Mouse (Mus musculus) MEL (cell line): ENCODE results near the gene Myh4. TPM values are rescaled to one million over a fixed set of nuclear protein-coding genes. Genes with fewer than 3 reads are reported as not detected.

Source experiments
- DNase-seq: peaks from one replicate; pipeline ENCODE4 v3.0.0; 2011; ENCODE audit warnings: low read depth, low spot score
- H3K27ac ChIP-seq: 2 replicates; pipeline ENCODE4 v1.5.1; 2012; ENCODE audit warnings: low read depth, mild to moderate bottlenecking, control low read depth, low read length, moderate library complexity; ENCODE audit not compliant: control insufficient read depth
- H3K27me3 ChIP-seq, 2 experiments: fragments of 150-350 bp in 1 of 2; sonication (generic) in 1 of 2; 2 replicates each; pipeline ENCODE4 v1.6.1; 2012; ENCODE audit warnings: low read length in 2 of 2, mild to moderate bottlenecking in 2 of 2, improper control_type of control experiment in 1 of 2, moderate library complexity in 1 of 2; ENCODE audit not compliant: insufficient read depth in 2 of 2, control insufficient read depth in 1 of 2
- H3K36me3 ChIP-seq, 2 experiments: 2 replicates each; pipeline ENCODE4 v1.6.1; 2012 to 2014; ENCODE audit warnings: low read length in 2 of 2, improper control_type of control experiment in 1 of 2, inconsistent platforms in 1 of 2, mild to moderate bottlenecking in 1 of 2; ENCODE audit not compliant: insufficient read depth in 2 of 2, control insufficient read depth in 1 of 2
- H3K4me1 ChIP-seq, 2 experiments: fragments of 150-350 bp in 1 of 2; sonication (generic) in 1 of 2; 2 replicates each; pipeline ENCODE4 v1.6.1; 2012; ENCODE audit warnings: low read length in 2 of 2, improper control_type of control experiment in 1 of 2, mild to moderate bottlenecking in 1 of 2; ENCODE audit not compliant: insufficient read depth in 2 of 2, control insufficient read depth in 1 of 2
- H3K4me3 ChIP-seq, 2 experiments: fragments of 150-350 bp in 1 of 2; sonication (generic) in 1 of 2; 2 replicates each; pipeline ENCODE4 v1.5.1; 2012; ENCODE audit warnings: low read depth in 2 of 2, low read length in 2 of 2, mild to moderate bottlenecking in 2 of 2, moderate library complexity in 2 of 2, control low read depth in 1 of 2, improper control_type of control experiment in 1 of 2; ENCODE audit not compliant: control insufficient read depth in 1 of 2, insufficient read depth in 1 of 2
- H3K79me2 ChIP-seq: 2 replicates; pipeline ENCODE4 v1.6.1; 2012; ENCODE audit warnings: mild to moderate bottlenecking, low read length, moderate library complexity; ENCODE audit not compliant: control insufficient read depth, poor library complexity, insufficient read depth
- H3K9ac ChIP-seq: 2 replicates; pipeline ENCODE4 v1.6.1; 2012; ENCODE audit warnings: low read depth, mild to moderate bottlenecking, control low read depth, low read length, moderate library complexity; ENCODE audit not compliant: control insufficient read depth, poor library complexity, severe bottlenecking
- H3K9me3 ChIP-seq: fragments of 150-350 bp; sonication (generic); replicated peaks from 2 replicates; pipeline ENCODE4 v1.6.1; 2012; ENCODE audit warnings: mild to moderate bottlenecking, low read length, improper control_type of control experiment, moderate library complexity; ENCODE audit not compliant: insufficient read depth
- CHD1 ChIP-seq: IDR thresholded peaks from 2 replicates; pipeline ENCODE4 v1.6.1; 2012; ENCODE audit warnings: low read depth, mild to moderate bottlenecking, inconsistent platforms, low read length, improper control_type of control experiment
- CHD2 ChIP-seq: IDR thresholded peaks from 2 replicates; pipeline ENCODE4 v1.6.1; 2011; ENCODE audit warnings: low read length, improper control_type of control experiment
- E2F4 ChIP-seq: IDR thresholded peaks from 2 replicates; pipeline ENCODE4 v1.6.1; 2011; ENCODE audit warnings: low read depth, low read length, improper control_type of control experiment, borderline replicate concordance
- ELF1 ChIP-seq: IDR thresholded peaks from 2 replicates; pipeline ENCODE4 v1.6.1; 2014; ENCODE audit warnings: low read depth, mild to moderate bottlenecking, inconsistent platforms, low read length, improper control_type of control experiment, moderate library complexity
- ETS1 ChIP-seq: IDR thresholded peaks from 2 replicates; pipeline ENCODE4 v1.6.1; 2012; ENCODE audit warnings: low read depth, mild to moderate bottlenecking, inconsistent platforms, low read length, improper control_type of control experiment, moderate library complexity
- KAT2A ChIP-seq: conservative IDR thresholded peaks from 2 replicates; pipeline ENCODE4 v1.6.1; 2012; ENCODE audit warnings: low read depth, low read length, improper control_type of control experiment, inconsistent platforms
- MAFK ChIP-seq: IDR thresholded peaks from 2 replicates; pipeline ENCODE4 v1.6.1; 2011; ENCODE audit warnings: low read depth, mild to moderate bottlenecking, low read length, improper control_type of control experiment, borderline replicate concordance
- MAX ChIP-seq: IDR thresholded peaks from 2 replicates; pipeline ENCODE4 v1.6.1; 2011; ENCODE audit warnings: low read length, improper control_type of control experiment
- MEF2A ChIP-seq: IDR thresholded peaks from 2 replicates; pipeline ENCODE4 v1.6.1; 2014; ENCODE audit warnings: low read depth, mild to moderate bottlenecking, inconsistent platforms, low read length, improper control_type of control experiment; ENCODE audit not compliant: poor library complexity, insufficient replicate concordance, severe bottlenecking; ENCODE audit errors: extremely low read depth
- MXI1 ChIP-seq: IDR thresholded peaks from 2 replicates; pipeline ENCODE4 v1.6.1; 2011; ENCODE audit warnings: mild to moderate bottlenecking, low read depth, low read length, improper control_type of control experiment
- MYB ChIP-seq: IDR thresholded peaks from 2 replicates; pipeline ENCODE4 v1.6.1; 2011; ENCODE audit warnings: mild to moderate bottlenecking, low read depth, low read length, improper control_type of control experiment
- MYC ChIP-seq: IDR thresholded peaks from 2 replicates; pipeline ENCODE4 v1.6.1; 2011; ENCODE audit warnings: low read depth, mild to moderate bottlenecking, low read length, improper control_type of control experiment, moderate library complexity
- NELFE ChIP-seq: IDR thresholded peaks from 2 replicates; pipeline ENCODE4 v1.6.1; 2011; ENCODE audit warnings: low read depth, low read length, improper control_type of control experiment
- POLR2A ChIP-seq, 2 experiments: IDR thresholded peaks; 2 replicates each; pipeline ENCODE4 v1.6.1; 2011 to 2012; ENCODE audit warnings: low read length in 2 of 2, mild to moderate bottlenecking in 2 of 2, control low read depth in 1 of 2, improper control_type of control experiment in 1 of 2, low read depth in 1 of 2, moderate library complexity in 1 of 2; ENCODE audit not compliant: control insufficient read depth in 1 of 2, insufficient read depth in 1 of 2, poor library complexity in 1 of 2
- POLR2AphosphoS2 ChIP-seq: IDR thresholded peaks from 2 replicates; pipeline ENCODE4 v1.6.1; 2011; ENCODE audit warnings: low read length, improper control_type of control experiment
- RAD21 ChIP-seq: IDR thresholded peaks from 2 replicates; pipeline ENCODE4 v1.6.1; 2011; ENCODE audit warnings: mild to moderate bottlenecking, low read depth, low read length, improper control_type of control experiment
- RCOR1 ChIP-seq: IDR thresholded peaks from 2 replicates; pipeline ENCODE4 v1.6.1; 2012; ENCODE audit warnings: low read depth, mild to moderate bottlenecking, inconsistent platforms, low read length, improper control_type of control experiment
- SIN3A ChIP-seq: IDR thresholded peaks from 2 replicates; pipeline ENCODE4 v1.6.1; 2012; ENCODE audit warnings: low read length, improper control_type of control experiment, inconsistent platforms
- SMC3 ChIP-seq: IDR thresholded peaks from 2 replicates; pipeline ENCODE4 v1.6.1; 2011; ENCODE audit warnings: low read depth, low read length, improper control_type of control experiment
- TAL1 ChIP-seq: IDR thresholded peaks from 2 replicates; pipeline ENCODE4 v1.6.1; 2012; ENCODE audit warnings: mild to moderate bottlenecking, inconsistent platforms, low read length, moderate library complexity, mixed read lengths
- TBP ChIP-seq: IDR thresholded peaks from 2 replicates; pipeline ENCODE4 v1.8.0; 2011; ENCODE audit warnings: low read depth, low read length, improper control_type of control experiment
- UBTF ChIP-seq: IDR thresholded peaks from 2 replicates; pipeline ENCODE4 v1.6.1; 2012; ENCODE audit warnings: low read depth, mild to moderate bottlenecking, inconsistent platforms, low read length, improper control_type of control experiment, moderate library complexity, borderline replicate concordance; ENCODE audit not compliant: insufficient read depth
- USF2 ChIP-seq, 2 experiments: IDR thresholded peaks; 2 replicates each; pipeline ENCODE4 v1.6.1; 2011 to 2012; ENCODE audit warnings: improper control_type of control experiment in 2 of 2, low read length in 2 of 2, borderline replicate concordance in 1 of 2, inconsistent platforms in 1 of 2, low read depth in 1 of 2, mild to moderate bottlenecking in 1 of 2; ENCODE audit not compliant: insufficient read depth in 1 of 2
- ZC3H11A ChIP-seq: IDR thresholded peaks from 2 replicates; pipeline ENCODE4 v1.6.1; 2012; ENCODE audit warnings: low read depth, mild to moderate bottlenecking, inconsistent platforms, low read length, improper control_type of control experiment
- ZKSCAN1 ChIP-seq: IDR thresholded peaks from 2 replicates; pipeline ENCODE4 v1.6.1; 2012; ENCODE audit warnings: low read depth, mild to moderate bottlenecking, inconsistent platforms, low read length, improper control_type of control experiment, moderate library complexity
- polyA plus RNA-seq, 2 experiments: library from polyadenylated mRNA; stranded (reverse) in 1 of 2; unstranded in 1 of 2; fragments of >175 nt in 1 of 2; fragments of >200 nt in 1 of 2; gene quantifications; 2 replicates each; pipeline versions ENCODE4 v1.2.1 to v1.2.4; 2012; ENCODE audit warnings: low replicate concordance in 2 of 2, low read depth in 1 of 2; ENCODE audit not compliant: insufficient read length in 2 of 2, insufficient read depth in 1 of 2, missing spikeins in 1 of 2
- total RNA-seq: library from RNA; depleted of rRNA; stranded (reverse); fragments of 300-350 nt; gene quantifications from 2 replicates; pipeline ENCODE4 v1.2.3, GENCODE M21; 2012

Myh4 gene
- total and polyA plus RNA-seq, 3 experiments, result not detected

DNA sequence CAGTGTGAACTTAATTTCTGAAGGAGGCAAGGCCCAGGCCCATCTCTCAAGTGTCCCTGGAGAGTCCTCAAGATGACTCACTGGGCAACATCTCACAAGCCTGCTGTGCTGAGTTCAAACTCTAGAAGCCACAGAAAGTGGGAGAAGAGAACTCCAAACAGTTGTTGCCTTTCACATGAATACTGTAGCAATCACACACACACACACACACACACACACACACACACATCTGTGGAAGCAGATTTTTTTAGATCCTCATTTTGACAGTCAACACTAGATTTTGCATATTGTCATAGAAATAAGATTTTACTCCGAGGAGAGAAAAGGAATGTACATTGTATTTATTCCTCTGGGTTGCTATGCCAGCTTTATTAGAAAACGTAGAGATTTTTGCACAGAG is 47.0 kb upstream of the Myh4 start:
- Histone ChIP-seq H3K79me2 (no peaks in the 10 kb centered on the region), H3K9ac (no peak overlapping the region)
- TF ChIP-seq SMC3 (no peak), TAL1 (no peak), ZKSCAN1 (no peak), POLR2A (IDR thresholded peaks at IDR 0.05; ENCODE audit: control insufficient read depth in 1 of 2, insufficient read depth in 1 of 2, low read depth in 1 of 2, low read length in 2 of 2, poor library complexity in 1 of 2) (no peak), CHD1 (no peak), RCOR1 (no peak), TBP (no peak), MXI1 (no peak), USF2 (IDR thresholded peaks at IDR 0.05; ENCODE audit: borderline replicate concordance in 1 of 2, insufficient read depth in 1 of 2, low read depth in 1 of 2, low read length in 2 of 2) (no peak), POLR2AphosphoS2 (no peak), MYB (no peak), ETS1 (no peak), KAT2A (no peak), E2F4 (no peak), CHD2 (no peak), MAFK (no peak), SIN3A (no peak), ZC3H11A (no peak), UBTF (no peak), MYC (no peak)
- TF ChIP-seq, all 39 proteins: peak for 0
- H3K4me1 ChIP-seq, result no peaks in the 10 kb centered on the region
- no peaks in the 10 kb centered on the region for H3K36me3 ChIP-seq
- no peak overlapping the region for H3K4me3 ChIP-seq
- no peaks in the 10 kb centered on the region; a peak in 1 of 4 replicates for H3K27me3 ChIP-seq
- H3K27ac ChIP-seq, result no peak overlapping the region
- H3K9me3 ChIP-seq, result no peaks in the 10 kb centered on the region
- DNase-seq, result no peak

DNA sequence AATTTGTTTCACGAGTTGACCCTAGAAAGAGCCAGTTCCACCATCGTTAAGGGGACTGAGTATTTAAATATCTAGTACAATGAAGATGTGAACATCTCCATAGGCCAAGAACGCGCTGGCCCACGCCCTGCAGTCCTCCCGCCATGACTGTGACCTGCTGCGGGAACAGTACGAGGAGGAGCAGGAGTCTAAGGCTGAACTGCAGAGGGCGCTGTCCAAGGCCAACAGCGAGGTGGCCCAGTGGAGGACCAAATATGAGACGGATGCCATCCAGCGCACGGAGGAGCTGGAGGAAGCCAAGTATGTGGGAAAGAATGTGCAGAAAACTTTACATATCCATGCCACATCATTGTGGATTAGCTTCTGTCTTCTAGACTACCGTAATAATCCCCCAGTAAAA is 46.3 kb upstream of the Myh4 start:
- no peaks in the 10 kb centered on the region; a peak in 1 of 4 replicates for H3K27me3 ChIP-seq
- H3K4me3 ChIP-seq, result no peak overlapping the region
- no peak overlapping the region for H3K9ac ChIP-seq
- H3K27ac ChIP-seq, result no peak overlapping the region
- no peaks in the 10 kb centered on the region for H3K9me3 ChIP-seq
- H3K36me3 ChIP-seq, result no peaks in the 10 kb centered on the region
- TF ChIP-seq ELF1 (no peak), NELFE (no peak), RAD21 (no peak), MYC (no peak), SIN3A (no peak), POLR2A (IDR thresholded peaks at IDR 0.05; ENCODE audit: control insufficient read depth in 1 of 2, insufficient read depth in 1 of 2, low read depth in 1 of 2, low read length in 2 of 2, poor library complexity in 1 of 2) (no peak), UBTF (no peak), MEF2A (no peak), MAX (no peak)
- DNase-seq, result no peak
- no peaks in the 10 kb centered on the region for H3K4me1 ChIP-seq
- H3K79me2 ChIP-seq, result no peaks in the 10 kb centered on the region
